Mouse (Mus musculus): Measurements from ENCODE around the gene Ghr.

- TF ChIP-seq POLR2A (IDR thresholded peaks at IDR 0.05; ENCODE audit: borderline replicate concordance, extremely low read depth, insufficient read depth, insufficient read length, poor library complexity, severe bottlenecking), result no peak
- no peak for TF ChIP-seq CTCF (IDR thresholded peaks at IDR 0.05; ENCODE audit: borderline replicate concordance, extremely low read depth, insufficient read depth, insufficient read length)
Observed at GRCm38 (mm10) chr15:3581861-3582806, 1.2 kb downstream of the Ghr start.

Measured in brain, embryonic 14.5 days (tissue).